Mouse (Mus musculus) CH12.LX (cell line): ENCODE measurements around the gene Odf2l. TPM values are rescaled to one million over a fixed set of nuclear protein-coding genes. Genes with fewer than 3 reads are reported as not detected.

Experiments
- DNase-seq: peaks from one replicate; pipeline ENCODE4 v3.0.0-alpha.2; 2013; ENCODE audit errors: extremely low read depth
- H3K27ac ChIP-seq: 2 replicates; pipeline ENCODE4 v1.5.1; 2012; ENCODE audit warnings: low read depth, mild to moderate bottlenecking, control low read depth, moderate library complexity; ENCODE audit not compliant: insufficient read depth
- H3K27me3 ChIP-seq: replicated peaks from 2 replicates; pipeline ENCODE3; 2012; ENCODE audit warnings: inconsistent platforms
- H3K36me3 ChIP-seq, 2 experiments: replicated peaks in 1 of 2; 2 replicates each; pipeline versions ENCODE3 to v1.6.1; 2012; ENCODE audit warnings: inconsistent platforms in 1 of 2, low read length in 1 of 2, mild to moderate bottlenecking in 1 of 2, mixed read lengths in 1 of 2, moderate library complexity in 1 of 2; ENCODE audit not compliant: control insufficient read depth in 1 of 2, insufficient read depth in 1 of 2
- H3K4me1 ChIP-seq, 2 experiments: 2 replicates each; pipeline ENCODE4 v1.6.1; 2012; ENCODE audit warnings: inconsistent platforms in 1 of 2, moderate library complexity in 1 of 2; ENCODE audit not compliant: insufficient read depth in 2 of 2, control insufficient read depth in 1 of 2
- H3K4me2 ChIP-seq: 2 replicates; pipeline ENCODE4 v1.6.1; 2012; ENCODE audit warnings: low read depth, mild to moderate bottlenecking, control low read depth; ENCODE audit not compliant: poor library complexity, insufficient read depth, severe bottlenecking
- H3K4me3 ChIP-seq, 3 experiments: fragments of 150-350 bp in 1 of 3; sonication (generic) in 1 of 3; replicated peaks in 1 of 3; 2 replicates each; pipeline versions ENCODE3 to v1.5.1; 2011 to 2012; ENCODE audit warnings: low read depth in 2 of 3, low read length in 2 of 3, mild to moderate bottlenecking in 2 of 3, moderate library complexity in 2 of 3, control low read depth in 1 of 3, improper control_type of control experiment in 1 of 3, inconsistent platforms in 1 of 3, mixed read lengths in 1 of 3; ENCODE audit not compliant: poor library complexity in 1 of 3
- H3K79me2 ChIP-seq: replicated peaks from 2 replicates; pipeline ENCODE4 v1.6.1; 2012; ENCODE audit warnings: mild to moderate bottlenecking, moderate library complexity; ENCODE audit not compliant: control insufficient read depth, poor library complexity, insufficient read depth, severe bottlenecking; ENCODE audit errors: extremely low read depth
- H3K9ac ChIP-seq: 2 replicates; pipeline ENCODE4 v1.6.1; 2012; ENCODE audit warnings: low read depth, mild to moderate bottlenecking, control low read depth, moderate library complexity; ENCODE audit not compliant: insufficient read depth
- H3K9me3 ChIP-seq: replicated peaks from 2 replicates; pipeline ENCODE3; 2012; ENCODE audit warnings: low read length, inconsistent platforms, mixed read lengths
- BHLHE40 ChIP-seq: IDR thresholded peaks from 2 replicates; pipeline ENCODE4 v1.6.1; 2011; ENCODE audit warnings: mild to moderate bottlenecking, low read depth, low read length, improper control_type of control experiment
- CHD1 ChIP-seq: IDR thresholded peaks from 2 replicates; pipeline ENCODE4 v1.6.1; 2012; ENCODE audit warnings: low read depth, low read length, improper control_type of control experiment, inconsistent platforms
- CHD2 ChIP-seq: IDR thresholded peaks from 2 replicates; pipeline ENCODE4 v1.6.1; 2011; ENCODE audit warnings: low read length, improper control_type of control experiment
- CTCF ChIP-seq, 2 experiments: IDR thresholded peaks in 1 of 2; conservative IDR thresholded peaks in 1 of 2; 2 replicates each; pipeline ENCODE4 v1.5.1; 2011 to 2012; ENCODE audit warnings: low read depth in 2 of 2, low read length in 2 of 2, improper control_type of control experiment in 1 of 2, inconsistent platforms in 1 of 2, mild to moderate bottlenecking in 1 of 2, moderate library complexity in 1 of 2
- E2F4 ChIP-seq: IDR thresholded peaks from 2 replicates; pipeline ENCODE4 v1.6.1; 2011; ENCODE audit warnings: low read depth, low read length, improper control_type of control experiment; ENCODE audit not compliant: insufficient replicate concordance
- ELF1 ChIP-seq: IDR thresholded peaks from 2 replicates; pipeline ENCODE4 v1.6.1; 2014; ENCODE audit warnings: low read depth, mild to moderate bottlenecking, inconsistent platforms, low read length, improper control_type of control experiment
- EP300 ChIP-seq: IDR thresholded peaks from 2 replicates; pipeline ENCODE4 v1.6.1; 2011; ENCODE audit warnings: low read length, improper control_type of control experiment
- ETS1 ChIP-seq: conservative IDR thresholded peaks from 2 replicates; pipeline ENCODE4 v1.6.1; 2012; ENCODE audit warnings: low read depth, mild to moderate bottlenecking, inconsistent platforms, low read length, improper control_type of control experiment, moderate library complexity
- GABPA ChIP-seq: IDR thresholded peaks from 2 replicates; pipeline ENCODE4 v1.6.1; 2012; ENCODE audit warnings: low read depth, low read length, improper control_type of control experiment, inconsistent platforms; ENCODE audit not compliant: insufficient replicate concordance
- HCFC1 ChIP-seq: IDR thresholded peaks from 2 replicates; pipeline ENCODE4 v1.6.1; 2012; ENCODE audit warnings: low read depth, mild to moderate bottlenecking, inconsistent platforms, low read length, improper control_type of control experiment
- IRF4 ChIP-seq: IDR thresholded peaks from 2 replicates; pipeline ENCODE4 v1.6.1; 2014; ENCODE audit warnings: low read depth, mild to moderate bottlenecking, inconsistent platforms, low read length, improper control_type of control experiment
- JUN ChIP-seq: IDR thresholded peaks from 2 replicates; pipeline ENCODE4 v1.6.1; 2011; ENCODE audit warnings: low read depth, mild to moderate bottlenecking, low read length, improper control_type of control experiment, moderate library complexity; ENCODE audit not compliant: insufficient read depth
- JUND ChIP-seq: conservative IDR thresholded peaks from 2 replicates; pipeline ENCODE4 v1.6.1; 2011; ENCODE audit warnings: low read depth, low read length, improper control_type of control experiment
- KAT2A ChIP-seq: IDR thresholded peaks from 2 replicates; pipeline ENCODE4 v1.6.1; 2012; ENCODE audit warnings: low read length, improper control_type of control experiment, inconsistent platforms; ENCODE audit not compliant: insufficient replicate concordance
- MAFK ChIP-seq: IDR thresholded peaks from 2 replicates; pipeline ENCODE4 v1.6.1; 2011; ENCODE audit warnings: low read length, improper control_type of control experiment; ENCODE audit not compliant: insufficient replicate concordance
- MAX ChIP-seq: IDR thresholded peaks from 2 replicates; pipeline ENCODE4 v1.6.1; 2011; ENCODE audit warnings: low read length, improper control_type of control experiment
- MAZ ChIP-seq: IDR thresholded peaks from 2 replicates; pipeline ENCODE4 v1.6.1; 2012; ENCODE audit warnings: low read depth, mild to moderate bottlenecking, inconsistent platforms, low read length, improper control_type of control experiment, moderate library complexity
- MEF2A ChIP-seq: IDR thresholded peaks from 2 replicates; pipeline ENCODE4 v1.6.1; 2014; ENCODE audit warnings: low read depth, mild to moderate bottlenecking, inconsistent platforms, low read length, improper control_type of control experiment, borderline replicate concordance
- MXI1 ChIP-seq: IDR thresholded peaks from 2 replicates; pipeline ENCODE4 v1.6.1; 2011; ENCODE audit warnings: mild to moderate bottlenecking, low read depth, low read length, improper control_type of control experiment
- MYC ChIP-seq: IDR thresholded peaks from 2 replicates; pipeline ENCODE4 v1.6.1; 2011; ENCODE audit warnings: low read depth, mild to moderate bottlenecking, improper control_type of control experiment, low read length
- NELFE ChIP-seq: IDR thresholded peaks from 2 replicates; pipeline ENCODE4 v1.6.1; 2011; ENCODE audit warnings: low read depth, low read length, improper control_type of control experiment
- NRF1 ChIP-seq: IDR thresholded peaks from 2 replicates; pipeline ENCODE4 v1.6.1; 2014; ENCODE audit warnings: low read depth, mild to moderate bottlenecking, inconsistent platforms, low read length, improper control_type of control experiment, moderate library complexity
- PAX5 ChIP-seq: IDR thresholded peaks from 2 replicates; pipeline ENCODE4 v1.6.1; 2012; ENCODE audit warnings: low read length, inconsistent platforms, mixed read lengths
- POLR2A ChIP-seq: IDR thresholded peaks from 2 replicates; pipeline ENCODE4 v1.6.1; 2011; ENCODE audit warnings: low read depth, mild to moderate bottlenecking, improper control_type of control experiment, low read length
- POLR2AphosphoS2 ChIP-seq: IDR thresholded peaks from 2 replicates; pipeline ENCODE4 v1.6.1; 2011; ENCODE audit warnings: low read depth, low read length, improper control_type of control experiment
- RAD21 ChIP-seq: IDR thresholded peaks from 2 replicates; pipeline ENCODE4 v1.6.1; 2011; ENCODE audit warnings: low read depth, mild to moderate bottlenecking, low read length, improper control_type of control experiment, moderate library complexity
- RCOR1 ChIP-seq: conservative IDR thresholded peaks from 2 replicates; pipeline ENCODE4 v1.6.1; 2012; ENCODE audit warnings: low read depth, mild to moderate bottlenecking, inconsistent platforms, low read length, improper control_type of control experiment
- SIN3A ChIP-seq: IDR thresholded peaks from 2 replicates; pipeline ENCODE4 v1.6.1; 2012; ENCODE audit warnings: low read length, improper control_type of control experiment, inconsistent platforms
- SMC3 ChIP-seq: IDR thresholded peaks from 2 replicates; pipeline ENCODE4 v1.6.1; 2011; ENCODE audit warnings: low read depth, low read length, improper control_type of control experiment
- TBP ChIP-seq: conservative IDR thresholded peaks from 2 replicates; pipeline ENCODE4 v1.6.1; 2011; ENCODE audit warnings: low read depth, low read length, improper control_type of control experiment
- TCF12 ChIP-seq: IDR thresholded peaks from 2 replicates; pipeline ENCODE4 v1.6.1; 2014; ENCODE audit warnings: low read depth, mild to moderate bottlenecking, inconsistent platforms, low read length, improper control_type of control experiment
- UBTF ChIP-seq: IDR thresholded peaks from 2 replicates; pipeline ENCODE4 v1.6.1; 2012; ENCODE audit warnings: low read depth, mild to moderate bottlenecking, inconsistent platforms, low read length, improper control_type of control experiment, moderate library complexity
- USF1 ChIP-seq: IDR thresholded peaks from 2 replicates; pipeline ENCODE4 v1.6.1; 2014; ENCODE audit warnings: low read depth, mild to moderate bottlenecking, inconsistent platforms, low read length, improper control_type of control experiment
- USF2 ChIP-seq: conservative IDR thresholded peaks from 2 replicates; pipeline ENCODE4 v1.6.1; 2011; ENCODE audit warnings: low read depth, low read length, improper control_type of control experiment
- ZC3H11A ChIP-seq: IDR thresholded peaks from 2 replicates; pipeline ENCODE4 v1.6.1; 2012; ENCODE audit warnings: low read depth, mild to moderate bottlenecking, inconsistent platforms, low read length, improper control_type of control experiment
- ZKSCAN1 ChIP-seq: IDR thresholded peaks from 2 replicates; pipeline ENCODE4 v1.6.1; 2012; ENCODE audit warnings: low read depth, inconsistent platforms, low read length, improper control_type of control experiment, borderline replicate concordance
- ZMIZ1 ChIP-seq: IDR thresholded peaks from 2 replicates; pipeline ENCODE4 v1.6.1; 2012; ENCODE audit warnings: low read depth, mild to moderate bottlenecking, inconsistent platforms, low read length, improper control_type of control experiment
- ZNF384 ChIP-seq: IDR thresholded peaks from 2 replicates; pipeline ENCODE4 v1.6.1; 2012; ENCODE audit warnings: low read depth, low read length, improper control_type of control experiment, inconsistent platforms
- dilution Hi-C: fragments of 300-500 bp; cut with MboI; formaldehyde crosslinking; loops from 2 replicates; pipeline ENCODE4 v1.14.3; 2020; ENCODE audit warnings: low sequenced_read_pairs; ENCODE audit not compliant: extremely low pct_unique_long_range_greater_than_20kb, extremely low pct_ligation_motif_present
- in situ Hi-C: fragments of 300-500 bp; cut with MboI; formaldehyde crosslinking; loops from 3 replicates; pipeline ENCODE4 v1.14.3; 2019; ENCODE audit warnings: low sequenced_read_pairs, low pct_ligation_motif_present, low pct_unique_long_range_greater_than_20kb, mixed read lengths
- polyA plus RNA-seq: library from polyadenylated mRNA; unstranded; fragments of >175 nt; gene quantifications from 2 replicates; pipeline ENCODE4 v1.2.1, GENCODE M21; 2012; ENCODE audit warnings: low read depth; ENCODE audit not compliant: insufficient read length
- total RNA-seq, 2 experiments: library from RNA; depleted of rRNA; stranded (reverse); fragments of 300-350 nt in 1 of 2; fragments of >200 nt in 1 of 2; gene quantifications; 2 replicates each; pipeline ENCODE4 v1.2.3; 2012 to 2014

Odf2l gene
- total and polyA plus RNA-seq, 3 experiments: 26.1 to 51.1 (median 39.1) TPM

GRCm38 (mm10) chr3:145171390-145172060 is 53.1 kb downstream of the Odf2l start:
- 0 out of 2 replicates have a peak overlapping the region, but pooled peaks have one; percentile 13 for H3K27ac ChIP-seq
- TF ChIP-seq MAX: peak; percentile 86
- TF ChIP-seq ZC3H11A: no peak
- no peak for TF ChIP-seq ETS1
- TF ChIP-seq MAZ: no peak
- peak; percentile 96 for TF ChIP-seq ZMIZ1
- no peak; the same call in 1 of the 2 replicates for TF ChIP-seq TBP
- no peak for TF ChIP-seq CTCF (conservative IDR thresholded peaks at IDR 0.05 in 1 of 2, IDR thresholded peaks at IDR 0.05 in 1 of 2; ENCODE audit: low read depth in 2 of 2, low read length in 2 of 2)
- TF ChIP-seq RCOR1: no peak
- TF ChIP-seq RAD21: no peak
- TF ChIP-seq ELF1: no peak; the same call in 1 of the 2 replicates
- no peak for TF ChIP-seq ZNF384
- TF ChIP-seq MYC: peak; percentile 84
- no peak for TF ChIP-seq MAFK
- TF ChIP-seq EP300: peak; percentile 4; the same call in 1 of the 2 replicates
- TF ChIP-seq MEF2A: 0 out of 2 replicates have a peak, but pooled peaks have one; percentile 33
- TF ChIP-seq HCFC1: no peak
- no peak for TF ChIP-seq JUN
- no peak for TF ChIP-seq BHLHE40
- TF ChIP-seq ZKSCAN1: no peak
- no peak for TF ChIP-seq USF1
- TF ChIP-seq MXI1: no peak
- TF ChIP-seq SIN3A: no peak
- no peak for TF ChIP-seq TCF12
- TF ChIP-seq E2F4: no peak
- no peak for TF ChIP-seq USF2
- TF ChIP-seq POLR2AphosphoS2: no peak
- TF ChIP-seq NELFE: no peak
- no peak for TF ChIP-seq SMC3
- TF ChIP-seq NRF1: no peak
- TF ChIP-seq GABPA: no peak
- peak; percentile 63; the same call in 1 of the 2 replicates for TF ChIP-seq POLR2A
- TF ChIP-seq CHD1: no peak
- no peak for TF ChIP-seq PAX5
- no peak for TF ChIP-seq JUND
- peak; percentile 46; the same call in 1 of the 2 replicates for TF ChIP-seq IRF4
- TF ChIP-seq UBTF: no peak
- TF ChIP-seq CHD2: no peak
- TF ChIP-seq KAT2A: no peak
- TF ChIP-seq, all 38 proteins: peak for 7
- H3K9ac ChIP-seq: no peak overlapping the region
- H3K36me3 ChIP-seq: no peaks in the 10 kb centered on the region
- no peak overlapping the region for H3K4me3 ChIP-seq
- H3K79me2 ChIP-seq: no peaks in the 10 kb centered on the region
- no peak overlapping the region for H3K4me2 ChIP-seq
- dilution Hi-C loops (no loop called here), in situ Hi-C loops (no loop called here)
- no peaks in the 10 kb centered on the region for H3K9me3 ChIP-seq
- DNase-seq: peak; percentile 72
- H3K4me1 ChIP-seq: peaks cover 24 to 70% of the 10 kb centered on the region in 2 experiments
- H3K27me3 ChIP-seq: no peaks in the 10 kb centered on the region
